Mouse (Mus musculus): ENCODE results near the gene Tspan12.

GRCm38 (mm10) chr6:21850526-21851345 is 1.6 kb downstream of the Tspan12 start:
- TF ChIP-seq CTCF (IDR thresholded peaks at IDR 0.05; ENCODE audit: low read depth, low read length) (no peak), POLR2A (IDR thresholded peaks at IDR 0.05; ENCODE audit: extremely low read depth, insufficient read depth, low read length) (no peak)
